In genomic region chr7:114832257-114832940, GRCm38 (mm10) we compare ENCODE assay signal across 15 mouse cellular contexts.
DNase-seq lines count a peak whose midpoint lies in the region; ATAC-seq and TF ChIP-seq lines count a peak whose summit lies in the region.
"Had no signal": no experiment of that assay in that cellular context is flagged by ENCODE, and none has a peak within 500 bp of the region (broad histone marks: within the 10 kb centered on the region; RNA-seq: fewer than 3 reads in every experiment).

No protein-coding gene starts in this region.

- 59% methylated on average over 3 of the region's 3 CpGs for WGBS in forebrain, postnatal 0 days
- 52% methylated on average over 3 of the region's 3 CpGs for WGBS in forebrain, embryonic 16.5 days
- 29% methylated on average over 3 of the region's 3 CpGs for WGBS in lung, embryonic 14.5 days
- WGBS in intestine, embryonic 16.5 days, result 31% methylated on average over 3 of the region's 3 CpGs

- peak; percentile 32 for TF ChIP-seq CTCF in forebrain, postnatal 0 days (IDR thresholded peaks at IDR 0.05; ENCODE audit: low read depth)
- TF ChIP-seq CTCF in lung, embryonic 14.5 days (IDR thresholded peaks at IDR 0.05; ENCODE audit: low read depth), result peak; percentile 34

- no peak overlapping the region for H3K4me2 ChIP-seq in forebrain, postnatal 0 days (ENCODE audit: low read depth)
- H3K4me2 ChIP-seq in forebrain, embryonic 16.5 days (ENCODE audit: low read length), result no peak overlapping the region
- H3K4me2 ChIP-seq in lung, embryonic 14.5 days, result no peak overlapping the region
- no peak overlapping the region for H3K4me2 ChIP-seq in intestine, embryonic 16.5 days (ENCODE audit: low read depth, low read length)
- H3K4me2 ChIP-seq: embryonic facial prominence, embryonic 15.5 days; kidney, embryonic 15.5 days; limb, embryonic 15.5 days had no signal

- no peaks in the 10 kb centered on the region for H3K4me1 ChIP-seq in forebrain, postnatal 0 days (ENCODE audit: insufficient read depth)
- H3K4me1 ChIP-seq in forebrain, embryonic 16.5 days (replicated peaks; ENCODE audit: control insufficient read depth, insufficient read depth, low read length), result no peaks in the 10 kb centered on the region
- no peaks in the 10 kb centered on the region for H3K4me1 ChIP-seq in lung, embryonic 14.5 days (ENCODE audit: insufficient read depth)
- H3K4me1 ChIP-seq in intestine, embryonic 16.5 days (ENCODE audit: control insufficient read depth, insufficient read depth, low read length), result no peaks in the 10 kb centered on the region
- H3K4me1 ChIP-seq: embryonic facial prominence, embryonic 15.5 days; kidney, embryonic 15.5 days had no signal

- no peak overlapping the region for H3K27ac ChIP-seq in forebrain, postnatal 0 days (ENCODE audit: low read depth, low read length)
- no peak overlapping the region for H3K27ac ChIP-seq in forebrain, embryonic 16.5 days (ENCODE audit: low read length)
- H3K27ac ChIP-seq in lung, embryonic 14.5 days (ENCODE audit: low read depth), result no peak overlapping the region
- H3K27ac ChIP-seq in intestine, embryonic 16.5 days (ENCODE audit: low read length), result no peak overlapping the region
- H3K27ac ChIP-seq: embryonic facial prominence, embryonic 15.5 days; heart, adult 2 months; kidney, embryonic 15.5 days; limb, embryonic 15.5 days; macrophage had no signal

- no peaks in the 10 kb centered on the region for H3K9me3 ChIP-seq in forebrain, postnatal 0 days (ENCODE audit: low read length)
- H3K9me3 ChIP-seq in forebrain, embryonic 16.5 days (ENCODE audit: control insufficient read depth, low read length), result no peaks in the 10 kb centered on the region
- H3K9me3 ChIP-seq in lung, embryonic 14.5 days (ENCODE audit: low read depth, low read length), result no peaks in the 10 kb centered on the region
- H3K9me3 ChIP-seq in intestine, embryonic 16.5 days (ENCODE audit: control insufficient read depth, low read length), result no peaks in the 10 kb centered on the region
- H3K9me3 ChIP-seq: embryonic facial prominence, embryonic 15.5 days; kidney, embryonic 15.5 days; limb, embryonic 15.5 days had no signal

- H3K4me3 ChIP-seq in forebrain, postnatal 0 days (ENCODE audit: low read depth, low read length), result no peak overlapping the region
- no peak overlapping the region for H3K4me3 ChIP-seq in forebrain, embryonic 16.5 days (replicated peaks; ENCODE audit: low read length)
- no peak overlapping the region for H3K4me3 ChIP-seq in lung, embryonic 14.5 days (ENCODE audit: low read depth, low read length)
- no peak overlapping the region for H3K4me3 ChIP-seq in intestine, embryonic 16.5 days (ENCODE audit: low read length)
- H3K4me3 ChIP-seq: embryonic facial prominence, embryonic 15.5 days; heart, adult 2 months; kidney, embryonic 15.5 days; limb, embryonic 15.5 days had no signal

- H3K27me3 ChIP-seq in forebrain, postnatal 0 days (ENCODE audit: insufficient read depth, low read length), result no peaks in the 10 kb centered on the region
- no peaks in the 10 kb centered on the region for H3K27me3 ChIP-seq in forebrain, embryonic 16.5 days (replicated peaks; ENCODE audit: control insufficient read depth, insufficient read depth, low read length)
- H3K27me3 ChIP-seq in lung, embryonic 14.5 days (ENCODE audit: insufficient read depth, low read length), result no peaks in the 10 kb centered on the region
- no peaks in the 10 kb centered on the region for H3K27me3 ChIP-seq in intestine, embryonic 16.5 days (replicated peaks; ENCODE audit: control insufficient read depth, insufficient read depth, low read length)
- H3K27me3 ChIP-seq: embryonic facial prominence, embryonic 15.5 days; kidney, embryonic 15.5 days had no signal

- no peak for ATAC-seq in forebrain, postnatal 0 days
- no peak for ATAC-seq in forebrain, embryonic 16.5 days
- ATAC-seq in lung, embryonic 14.5 days (ENCODE audit: insufficient read depth), result peak; percentile 54; the same call in 1 of the 2 replicates
- peak; percentile 36; the same call in 1 of the 2 replicates for ATAC-seq in intestine, embryonic 16.5 days

- no peaks in the 10 kb centered on the region for H3K36me3 ChIP-seq in forebrain, postnatal 0 days (ENCODE audit: insufficient read depth)
- H3K36me3 ChIP-seq in forebrain, embryonic 16.5 days (ENCODE audit: control insufficient read depth, insufficient read depth), result no peaks in the 10 kb centered on the region
- no peaks in the 10 kb centered on the region for H3K36me3 ChIP-seq in lung, embryonic 14.5 days (ENCODE audit: insufficient read depth)
- no peaks in the 10 kb centered on the region for H3K36me3 ChIP-seq in intestine, embryonic 16.5 days (ENCODE audit: control insufficient read depth, insufficient read depth, low read length)
- H3K36me3 ChIP-seq: embryonic facial prominence, embryonic 15.5 days; kidney, embryonic 15.5 days; limb, embryonic 15.5 days had no signal

- no peak overlapping the region for H3K9ac ChIP-seq in forebrain, postnatal 0 days
- no peak overlapping the region for H3K9ac ChIP-seq in forebrain, embryonic 16.5 days (replicated peaks; ENCODE audit: low read depth, low read length)
- no peak overlapping the region for H3K9ac ChIP-seq in lung, embryonic 14.5 days
- no peak overlapping the region for H3K9ac ChIP-seq in intestine, embryonic 16.5 days (ENCODE audit: low read depth, low read length)
- H3K9ac ChIP-seq: embryonic facial prominence, embryonic 15.5 days; kidney, embryonic 15.5 days; limb, embryonic 15.5 days had no signal

- no peak for DNase-seq in forebrain, postnatal 0 days
- peak; percentile 57 for DNase-seq in lung, embryonic 14.5 days
- no peak for DNase-seq in lung, postnatal 10 days
- DNase-seq in right cerebral cortex, postnatal 14 days, result peak; percentile 57
- DNase-seq in cerebellum, adult 18-20 months, result no peak
- no peak for DNase-seq in T-cell, adult 2 months (ENCODE audit: low spot score)
- DNase-seq: adrenal gland, postnatal 14 days; cerebellum, adult 2 months; heart, adult 2 months had no signal

Comparison
In these comparisons a context has a peak if more than half of its experiments do, and no peak if none do; other contexts are left out.
1. DNase-seq: peak in lung, embryonic 14.5 days (single experiment) and right cerebral cortex, postnatal 14 days (single experiment); none in forebrain, postnatal 0 days (single experiment), lung, postnatal 10 days (single experiment), cerebellum, adult 18-20 months (0 of 2) and T-cell, adult 2 months (single experiment).
2. ATAC-seq: peak in lung, embryonic 14.5 days (single experiment) and intestine, embryonic 16.5 days (single experiment); none in forebrain, postnatal 0 days (single experiment) and forebrain, embryonic 16.5 days (single experiment).